Mouse (Mus musculus) liver, postnatal 0 days (tissue): ENCODE results near the gene Strn3.

Experiments
- CTCF ChIP-seq: sonication (generic); IDR thresholded peaks from 2 replicates; pipeline ENCODE4 v1.5.1; 2016; ENCODE audit warnings: antibody characterized with exemption, low read depth
- EP300 ChIP-seq: IDR thresholded peaks from 2 replicates; pipeline ENCODE4 v1.6.1; 2016; ENCODE audit warnings: antibody characterized with exemption, low read depth, mild to moderate bottlenecking

GRCm38 (mm10) chr12:51699623-51700393 is 8.1 kb upstream of the Strn3 start:
- TF ChIP-seq CTCF: peak; percentile 34
- peak; percentile 89 for TF ChIP-seq EP300
